Mouse (Mus musculus) E14TG2a.4 (cell line): ENCODE measurements around the gene Tiam1.

Experiments used
- CTCF ChIP-seq: conservative IDR thresholded peaks from 2 replicates; pipeline ENCODE4 v1.5.1; 2014; ENCODE audit warnings: low read length
- NANOG ChIP-seq: IDR thresholded peaks from 2 replicates; pipeline ENCODE4 v1.6.1; 2014; ENCODE audit warnings: borderline replicate concordance, low read length, mixed read lengths
- POU5F1 ChIP-seq: IDR thresholded peaks from 2 replicates; pipeline ENCODE4 v1.6.1; 2014; ENCODE audit warnings: low read length, borderline replicate concordance

DNA sequence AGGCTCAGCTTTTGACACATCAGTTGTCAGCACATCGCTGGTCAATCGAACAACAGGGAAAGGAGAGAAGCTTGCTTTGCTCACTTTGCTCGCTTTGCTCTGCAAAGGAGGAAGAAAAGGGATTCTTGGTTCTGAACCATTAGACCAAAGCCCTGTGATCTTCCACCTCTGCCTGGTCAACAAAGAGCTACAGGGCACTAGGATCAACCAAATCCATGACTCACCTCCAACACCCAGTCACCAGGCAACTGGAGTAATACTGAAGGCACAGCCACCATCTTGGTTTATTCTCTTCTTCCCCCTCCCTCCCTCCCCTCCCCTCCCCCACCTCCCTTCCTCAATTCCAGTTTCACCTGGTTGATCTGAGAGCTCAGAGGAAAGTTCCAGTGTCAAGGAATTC lies 45.8 kb downstream of the Tiam1 start:
- TF ChIP-seq CTCF (no peak), NANOG (no peak), POU5F1 (no peak)
